Mouse (Mus musculus): Measurements from ENCODE around the gene Slc4a1. TPM values are rescaled to one million over a fixed set of nuclear protein-coding genes. Genes with fewer than 3 reads are reported as not detected.

Slc4a1 gene
- total and polyA plus RNA-seq, 2 experiments from 2014 or later: 0.24 to 0.68 TPM

DNA sequence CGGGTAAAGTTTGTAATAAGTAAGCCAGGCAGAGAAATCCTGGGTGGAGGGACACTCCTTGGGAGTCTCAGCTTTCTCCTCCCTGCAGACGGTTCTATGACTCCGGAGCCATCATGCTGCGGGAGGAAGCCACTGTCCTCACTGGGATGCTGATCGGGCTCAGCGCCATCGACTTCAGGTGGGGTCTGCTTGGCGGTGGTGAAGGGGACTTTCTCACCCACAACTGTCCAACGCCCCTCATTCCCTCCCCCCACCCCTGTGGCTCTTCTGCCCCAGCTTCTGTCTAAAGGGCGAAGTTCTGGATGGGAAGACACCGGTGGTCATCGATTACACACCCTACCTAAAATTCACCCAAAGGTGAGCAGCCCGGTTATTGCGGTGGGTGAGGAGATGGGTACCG lies 33.1 kb upstream of the Slc4a1 start:
- no peak for DNase-seq
- no peak for ATAC-seq
- Histone ChIP-seq H3K4me3 (ENCODE audit: low read depth, low read length) (no peak overlapping the region), H3K9me3 (ENCODE audit: low read length) (no peaks in the 10 kb centered on the region), H3K4me2 (ENCODE audit: low read depth) (no peak overlapping the region), H3K36me3 (ENCODE audit: insufficient read depth) (peaks cover 57% of the 10 kb centered on the region), H3K27ac (ENCODE audit: low read depth, low read length) (no peak overlapping the region), H3K27me3 (ENCODE audit: insufficient read depth, low read length) (no peaks in the 10 kb centered on the region), H3K9ac (no peak overlapping the region), H3K4me1 (ENCODE audit: insufficient read depth) (peaks cover 30% of the 10 kb centered on the region)
- WGBS: 26% methylated on average over 15 of the region's 15 CpGs
- no peak for TF ChIP-seq CTCF (IDR thresholded peaks at IDR 0.05; ENCODE audit: low read depth)

DNA sequence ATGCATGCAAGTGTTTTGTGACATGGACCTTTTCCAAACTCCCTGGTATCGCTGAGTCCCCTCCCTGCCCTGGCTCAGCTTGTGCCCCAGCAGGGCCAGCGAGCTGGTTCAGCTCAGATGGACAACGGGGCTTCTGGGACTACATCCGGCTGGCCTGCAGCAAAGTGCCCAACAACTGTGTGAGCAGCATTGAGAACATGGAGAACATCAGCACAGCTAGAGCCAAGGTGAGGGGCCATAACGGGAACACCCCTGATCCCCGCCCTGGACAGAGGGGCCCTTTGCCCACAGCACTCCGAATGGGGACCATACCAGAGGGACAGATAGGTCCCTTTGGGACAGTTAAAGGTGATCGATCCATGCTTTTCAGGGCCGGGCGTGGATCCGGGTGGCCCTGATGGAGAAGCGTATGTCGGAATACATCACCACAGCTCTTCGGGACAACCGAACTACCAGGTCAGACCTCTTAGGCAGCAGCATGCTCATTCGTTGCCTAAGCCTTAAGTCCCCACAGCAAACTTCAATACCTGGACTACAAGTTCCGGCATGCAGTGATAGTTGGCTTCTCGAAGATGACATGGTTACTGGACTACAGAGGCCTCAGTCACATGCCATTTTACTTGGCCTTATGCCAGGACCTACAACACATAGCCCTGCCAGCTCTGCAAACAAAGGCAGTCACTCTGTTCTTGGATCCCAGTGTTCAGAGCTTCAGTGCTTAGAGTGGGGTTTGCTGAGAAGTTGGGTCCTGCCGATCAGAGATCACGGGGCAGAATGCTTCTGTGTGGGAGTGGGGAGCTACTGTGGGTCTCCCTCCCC lies 32.2 kb upstream of the Slc4a1 start:
- H3K27me3 ChIP-seq (ENCODE audit: insufficient read depth, low read length): no peaks in the 10 kb centered on the region
- ATAC-seq (no peak), DNase-seq (peak; percentile 41)
- H3K9ac ChIP-seq: no peak overlapping the region
- peaks cover 30% of the 10 kb centered on the region for H3K4me1 ChIP-seq (ENCODE audit: insufficient read depth)
- peaks cover 48% of the 10 kb centered on the region for H3K36me3 ChIP-seq (ENCODE audit: insufficient read depth)
- H3K27ac ChIP-seq (ENCODE audit: low read depth, low read length): no peak overlapping the region
- TF ChIP-seq CTCF (IDR thresholded peaks at IDR 0.05; ENCODE audit: low read depth): no peak
- H3K4me2 ChIP-seq (ENCODE audit: low read depth): no peak overlapping the region
- H3K4me3 ChIP-seq (ENCODE audit: low read depth, low read length): no peak overlapping the region
- 79% methylated on average over 20 of the region's 20 CpGs for WGBS
- no peaks in the 10 kb centered on the region for H3K9me3 ChIP-seq (ENCODE audit: low read length)

DNA sequence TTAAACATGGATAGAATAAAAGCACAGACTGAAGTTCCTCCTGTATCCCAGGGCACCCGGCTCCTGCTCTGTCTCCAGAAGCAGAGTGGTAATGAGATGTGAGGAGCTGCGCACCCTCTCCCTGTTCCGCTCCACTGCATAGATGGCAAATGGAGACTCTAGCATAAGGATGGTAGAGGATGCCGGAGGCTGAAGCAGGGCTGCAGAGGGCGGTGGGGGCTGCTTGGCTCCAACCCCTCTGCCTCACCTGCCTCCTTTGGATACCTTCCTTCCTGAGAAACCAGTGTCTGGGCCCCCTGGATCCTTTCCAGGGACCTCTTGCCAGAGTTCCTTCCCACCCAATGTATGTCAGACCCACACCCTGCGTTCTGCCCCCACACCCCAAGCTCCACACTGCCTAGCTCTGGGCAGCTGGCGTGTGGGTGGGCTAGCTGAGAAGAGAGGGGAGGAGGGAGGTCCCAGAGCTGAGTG lies 30.7 kb upstream of the Slc4a1 start:
- ATAC-seq: no peak
- Histone ChIP-seq H3K4me1 (ENCODE audit: insufficient read depth) (peaks cover 35% of the 10 kb centered on the region), H3K36me3 (ENCODE audit: insufficient read depth) (peaks cover 34% of the 10 kb centered on the region), H3K9me3 (ENCODE audit: low read length) (no peaks in the 10 kb centered on the region), H3K4me3 (ENCODE audit: low read depth, low read length) (no peak overlapping the region), H3K27ac (ENCODE audit: low read depth, low read length) (no peak overlapping the region), H3K9ac (peak overlapping the region; percentile 10; the same call in 1 of the 2 replicates), H3K4me2 (ENCODE audit: low read depth) (peak overlapping the region; percentile 87), H3K27me3 (ENCODE audit: insufficient read depth, low read length) (no peaks in the 10 kb centered on the region)
- no peak for TF ChIP-seq CTCF (IDR thresholded peaks at IDR 0.05; ENCODE audit: low read depth)
- DNase-seq: no peak
- 80% methylated on average over 7 of the region's 7 CpGs for WGBS

DNA sequence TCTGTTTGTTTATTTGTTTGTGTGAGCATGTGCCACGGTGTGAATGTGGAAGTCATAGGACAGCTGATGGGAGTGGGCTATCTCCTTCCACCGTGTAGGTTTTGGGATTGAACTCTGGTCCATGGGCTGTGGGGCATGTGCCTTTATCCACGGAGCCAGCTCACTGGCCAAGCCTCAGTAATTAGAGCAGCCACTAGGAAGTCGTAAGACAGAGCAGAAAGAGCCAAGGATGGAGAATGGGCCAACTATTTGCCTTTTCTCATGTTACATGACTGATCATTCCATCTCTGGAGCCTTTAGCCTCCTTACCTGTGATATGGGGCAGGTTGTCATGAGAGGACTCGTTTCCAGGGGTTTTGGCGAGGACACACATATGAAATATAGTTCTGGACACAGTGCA lies 30.3 kb upstream of the Slc4a1 start:
- peaks cover 35% of the 10 kb centered on the region for H3K4me1 ChIP-seq (ENCODE audit: insufficient read depth)
- H3K9me3 ChIP-seq (ENCODE audit: low read length): no peaks in the 10 kb centered on the region
- H3K4me2 ChIP-seq (ENCODE audit: low read depth): peak overlapping the region; percentile 87
- peaks cover 29% of the 10 kb centered on the region for H3K36me3 ChIP-seq (ENCODE audit: insufficient read depth)
- H3K27ac ChIP-seq (ENCODE audit: low read depth, low read length): no peak overlapping the region
- no peak for DNase-seq
- no peak overlapping the region for H3K4me3 ChIP-seq (ENCODE audit: low read depth, low read length)
- TF ChIP-seq CTCF (IDR thresholded peaks at IDR 0.05; ENCODE audit: low read depth): no peak
- ATAC-seq: no peak
- H3K27me3 ChIP-seq (ENCODE audit: insufficient read depth, low read length): no peaks in the 10 kb centered on the region
- WGBS: 57% methylated on average over 6 of the region's 6 CpGs
- no peak overlapping the region for H3K9ac ChIP-seq

DNA sequence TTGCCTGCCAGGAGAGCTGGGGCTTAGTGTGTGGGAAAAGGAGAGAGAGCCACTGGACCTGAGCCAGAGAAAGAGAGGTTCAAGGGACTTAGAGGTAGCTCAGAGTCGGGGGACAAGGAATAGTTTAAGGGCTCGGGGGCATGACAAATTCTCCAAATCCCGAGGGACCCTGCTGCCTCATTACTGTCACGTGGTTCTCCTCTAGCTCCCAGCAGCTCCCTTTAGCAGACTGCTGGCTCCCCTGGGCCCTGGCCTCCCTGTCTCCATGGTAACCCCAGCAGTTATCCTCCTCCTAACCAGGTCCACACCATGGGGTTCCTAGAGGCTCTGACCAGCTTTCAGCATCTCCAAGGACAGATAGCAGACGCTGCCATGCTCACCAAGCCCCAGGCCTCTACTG lies 29.2 kb upstream of the Slc4a1 start:
- 3% methylated on average over 5 of the region's 5 CpGs for WGBS
- ATAC-seq (no peak), DNase-seq (peak; percentile 41)
- no peaks in the 10 kb centered on the region for H3K9me3 ChIP-seq (ENCODE audit: low read length)
- no peak for TF ChIP-seq CTCF (IDR thresholded peaks at IDR 0.05; ENCODE audit: low read depth)
- H3K27ac ChIP-seq (ENCODE audit: low read depth, low read length): no peak overlapping the region
- no peaks in the 10 kb centered on the region for H3K27me3 ChIP-seq (ENCODE audit: insufficient read depth, low read length)
- H3K4me1 ChIP-seq (ENCODE audit: insufficient read depth): peaks cover 35% of the 10 kb centered on the region
- peak overlapping the region; percentile 97 for H3K9ac ChIP-seq
- H3K4me3 ChIP-seq (ENCODE audit: low read depth, low read length): peak overlapping the region; percentile 93
- H3K4me2 ChIP-seq (ENCODE audit: low read depth): peak overlapping the region; percentile 87
- peaks cover 19% of the 10 kb centered on the region for H3K36me3 ChIP-seq (ENCODE audit: insufficient read depth)

DNA sequence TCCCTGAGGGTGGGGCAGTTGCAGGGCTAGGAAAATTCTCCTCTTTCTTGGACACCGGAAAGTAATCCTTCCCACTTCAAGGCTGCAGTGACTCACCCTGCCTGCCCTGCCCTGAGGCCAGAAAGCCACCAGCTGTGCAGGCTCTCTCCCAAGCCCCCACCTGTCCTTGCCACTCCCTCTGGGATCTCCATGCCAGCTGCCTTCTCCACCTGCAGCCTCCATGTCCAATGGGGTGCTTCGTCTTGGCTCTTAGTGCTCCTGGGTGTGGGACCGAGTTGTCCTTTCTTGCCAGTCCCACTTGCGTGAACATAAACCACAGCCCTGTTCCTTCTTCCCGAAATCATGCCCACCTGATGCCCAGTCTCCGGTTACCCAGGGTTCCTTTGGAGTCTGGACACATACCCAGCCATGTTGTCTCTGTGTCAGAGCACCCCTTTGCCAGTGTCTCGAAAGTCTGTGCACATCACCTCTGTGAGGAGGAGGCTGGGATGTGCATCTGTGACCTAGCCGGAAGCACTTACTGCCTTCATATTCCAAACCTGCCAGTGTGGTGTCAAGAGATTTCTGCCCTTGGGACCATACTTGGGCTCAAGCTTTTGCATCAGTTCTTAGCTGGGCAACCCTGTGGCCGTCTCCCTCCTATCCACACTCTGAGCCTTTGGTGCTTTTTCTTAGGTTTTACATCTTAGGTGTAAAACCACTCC lies 28.6 kb upstream of the Slc4a1 start:
- Histone ChIP-seq H3K4me2 (ENCODE audit: low read depth) (peak overlapping the region; percentile 87), H3K27ac (ENCODE audit: low read depth, low read length) (peak overlapping the region; percentile 98), H3K36me3 (ENCODE audit: insufficient read depth) (peaks cover 15% of the 10 kb centered on the region), H3K27me3 (ENCODE audit: insufficient read depth, low read length) (no peaks in the 10 kb centered on the region), H3K9ac (peak overlapping the region; percentile 97), H3K4me3 (ENCODE audit: low read depth, low read length) (peak overlapping the region; percentile 93), H3K4me1 (ENCODE audit: insufficient read depth) (peaks cover 35% of the 10 kb centered on the region), H3K9me3 (ENCODE audit: low read length) (no peaks in the 10 kb centered on the region)
- ATAC-seq: no peak
- 72% methylated on average over 9 of the region's 9 CpGs for WGBS
- DNase-seq: no peak
- no peak for TF ChIP-seq CTCF (IDR thresholded peaks at IDR 0.05; ENCODE audit: low read depth)

All from forebrain, postnatal 0 days (tissue).